Mouse (Mus musculus) liver, adult 2 months (tissue): ENCODE results near the gene Ptbp1. TPM values are rescaled to one million over a fixed set of nuclear protein-coding genes. Genes with fewer than 3 reads are reported as not detected.

ENCODE experiments used
- DNase-seq: peaks from one replicate; pipeline ENCODE4 v3.0.0-alpha.2; 2011; ENCODE audit warnings: low read depth, low spot score; ENCODE audit errors: extremely low read depth
- H3K27ac ChIP-seq: fragments of 200-500 bp; replicated peaks from 2 replicates; pipeline ENCODE4 v1.5.1; 2012; ENCODE audit warnings: low read depth, mild to moderate bottlenecking, control low read depth, inconsistent platforms, low read length; ENCODE audit not compliant: insufficient read depth
- H3K27me3 ChIP-seq: fragments of 200-500 bp; 2 replicates; pipeline ENCODE4 v1.6.1; 2012; ENCODE audit warnings: mild to moderate bottlenecking, moderate library complexity, low read length, inconsistent platforms; ENCODE audit not compliant: control insufficient read depth, insufficient read depth
- H3K36me3 ChIP-seq: fragments of 200-500 bp; 2 replicates; pipeline ENCODE4 v1.6.1; 2012; ENCODE audit warnings: low read length, inconsistent platforms; ENCODE audit not compliant: control insufficient read depth, insufficient read depth
- H3K4me1 ChIP-seq: fragments of 200-500 bp; 2 replicates; pipeline ENCODE4 v1.6.1; 2011; ENCODE audit warnings: low read length; ENCODE audit not compliant: control insufficient read depth, insufficient read depth
- H3K4me3 ChIP-seq: fragments of 200-500 bp; 2 replicates; pipeline ENCODE4 v1.5.1; 2011; ENCODE audit warnings: low read depth, mild to moderate bottlenecking, control low read depth, low read length, moderate library complexity; ENCODE audit not compliant: insufficient read depth
- H3K79me2 ChIP-seq: fragments of 200-500 bp; 2 replicates; pipeline ENCODE4 v1.6.1; 2012; ENCODE audit warnings: inconsistent platforms, mild to moderate bottlenecking, low read length, moderate library complexity; ENCODE audit not compliant: control insufficient read depth, insufficient read depth
- H3K9ac ChIP-seq: fragments of 200-500 bp; 2 replicates; pipeline ENCODE4 v1.6.1; 2012; ENCODE audit warnings: low read depth, mild to moderate bottlenecking, control low read depth, inconsistent platforms, low read length
- CTCF ChIP-seq: fragments of 200-500 bp; IDR thresholded peaks from 2 replicates; pipeline ENCODE4 v1.5.1; 2011; ENCODE audit warnings: low read depth, low read length, control low read depth
- POLR2A ChIP-seq: fragments of 200-500 bp; IDR thresholded peaks from 2 replicates; pipeline ENCODE4 v1.6.1; 2011; ENCODE audit warnings: low read length, control low read depth; ENCODE audit not compliant: insufficient read depth; ENCODE audit errors: extremely low read depth
- WGBS: fragments of 180-500 bp; shearing (Covaris S2); methylation state at CpG from one replicate; pipeline ENCODE4 v1.1.7; 2018; 5-methylcytosine and 5-hydroxymethylcytosine counted together
- polyA plus RNA-seq: library from polyadenylated mRNA; depleted of rRNA; stranded (reverse); fragments of >200 nt; gene quantifications from 2 replicates; pipeline ENCODE4 v1.2.3, GENCODE M21; 2012; rRNA removed
- total RNA-seq: library from RNA; depleted of rRNA; stranded (reverse); fragments of >200 nt; gene quantifications from 2 replicates; pipeline ENCODE4 v1.2.3, GENCODE M21; 2014; rRNA removed

The Ptbp1 gene
- 43.9 and 86.1 TPM in 2 replicates for total RNA-seq
- 77.6 and 103 TPM in 2 replicates for polyA plus RNA-seq

DNA sequence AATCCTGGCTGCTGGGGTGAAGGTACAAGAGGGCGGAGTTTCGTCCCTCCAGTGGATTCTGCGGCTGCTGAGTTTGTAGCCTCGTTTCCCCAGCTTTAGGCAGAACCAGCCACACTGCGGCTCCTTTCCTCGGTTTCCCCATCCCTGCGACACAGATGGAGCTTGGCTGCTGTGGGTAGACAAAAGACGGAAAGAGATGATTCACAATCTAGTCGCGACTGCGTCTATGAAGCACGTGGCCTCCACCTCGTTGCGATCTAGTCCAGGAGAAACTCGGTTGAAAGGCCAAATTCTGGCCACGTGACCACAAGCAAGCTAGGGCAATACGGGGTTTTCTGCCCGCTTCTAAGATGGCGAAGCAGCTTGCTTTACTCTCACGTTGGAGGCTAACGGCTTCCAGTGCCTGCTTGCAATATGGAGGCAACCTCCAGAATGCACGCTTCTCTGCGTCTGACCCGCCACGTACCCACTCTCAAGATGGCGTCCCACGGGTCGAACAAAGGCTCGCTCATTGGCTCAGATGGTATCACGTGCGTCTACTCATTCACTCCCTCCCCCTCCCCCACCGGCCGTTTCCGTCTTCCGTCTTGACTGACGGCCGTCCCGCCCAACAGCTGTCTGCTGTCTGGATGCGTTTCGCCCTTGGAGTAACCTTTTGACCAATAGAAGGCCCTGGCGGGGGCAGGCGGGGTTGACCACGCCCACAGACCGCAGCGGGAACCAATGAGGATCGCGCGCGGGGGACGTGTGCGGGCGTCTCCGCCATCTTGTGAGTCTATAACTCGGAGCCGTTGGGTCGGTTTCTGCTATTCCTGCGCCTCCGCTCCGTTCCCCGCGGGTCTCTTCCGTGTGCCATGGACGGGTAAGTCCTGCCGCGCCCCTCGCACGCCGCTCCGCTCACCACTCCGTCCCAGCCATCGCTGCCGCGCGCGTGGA, at the start of gene Ptbp1:
Gene Ptbp1, plus strand, starts transcription at position 568 of the 936 bp plus-strand sequence.
- Histone ChIP-seq H3K4me1 (peaks cover 30% of the 10 kb centered on the region), H3K79me2 (peaks cover 31% of the 10 kb centered on the region), H3K4me3 (peak within 1 kb of the TSS; percentile 86), H3K9ac (peak within 1 kb of the TSS; percentile 96), H3K27me3 (no peaks in the 10 kb centered on the region), H3K36me3 (peaks cover under 1% of the 10 kb centered on the region; the same call in 1 of the 2 replicates), H3K27ac (peak within 1 kb of the TSS; percentile 90)
- DNase-seq = peak; percentile 96
- under 1% methylated on average over 75 of the region's 75 CpGs for WGBS
- TF ChIP-seq CTCF (no peak), POLR2A (peak; percentile 98)

DNA sequence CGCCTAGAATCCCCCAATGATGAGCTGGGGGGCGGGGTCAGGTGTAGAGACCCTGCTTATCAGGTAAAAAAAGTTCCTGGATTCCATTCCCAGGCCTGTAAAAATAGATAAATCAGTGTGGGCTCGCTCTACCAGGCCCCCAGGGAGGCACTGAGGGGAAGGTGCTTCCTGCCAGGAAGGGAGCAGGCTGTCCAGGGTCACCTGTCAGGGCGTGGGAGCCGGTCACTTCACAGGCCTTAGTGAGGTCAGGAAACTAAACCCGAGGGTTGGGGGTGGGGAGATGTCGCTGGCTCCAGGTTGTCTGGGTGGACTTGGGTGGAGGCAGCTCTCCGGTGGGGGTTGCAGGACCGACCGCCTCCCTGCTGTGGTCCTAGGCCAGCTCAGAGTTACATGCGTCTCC, 48.6 kb upstream of the Ptbp1 start:
- no peaks in the 10 kb centered on the region for H3K36me3 ChIP-seq
- H3K27me3 ChIP-seq = no peaks in the 10 kb centered on the region
- no peak for DNase-seq
- TF ChIP-seq CTCF (no peak), POLR2A (no peak)
- peaks cover 15% of the 10 kb centered on the region for H3K4me1 ChIP-seq
- H3K27ac ChIP-seq = no peak overlapping the region
- H3K4me3 ChIP-seq = no peak overlapping the region
- no peaks in the 10 kb centered on the region for H3K79me2 ChIP-seq
- H3K9ac ChIP-seq = no peak overlapping the region
- WGBS = 64% methylated on average over 11 of the region's 11 CpGs

DNA sequence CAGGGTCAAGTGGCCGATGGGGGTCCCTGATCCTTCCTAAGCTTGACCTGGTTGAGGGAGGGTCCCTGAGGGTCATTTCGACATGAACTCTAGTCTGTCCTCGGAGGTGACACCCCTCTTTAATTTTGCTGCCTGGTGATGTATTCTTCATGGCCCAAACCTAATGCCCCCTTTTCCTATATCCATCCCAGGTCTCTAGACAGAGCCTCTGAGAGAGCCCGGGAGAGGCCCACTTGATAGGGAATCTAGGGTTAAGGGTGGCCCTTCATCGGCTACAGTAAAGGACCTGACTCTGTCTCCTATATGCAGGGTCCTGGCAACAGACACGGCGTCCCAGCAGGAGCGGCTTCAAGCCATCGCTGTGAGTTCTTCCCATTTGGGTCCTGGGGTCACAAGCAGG, 47.9 kb upstream of the Ptbp1 start:
- Histone ChIP-seq H3K36me3 (no peaks in the 10 kb centered on the region), H3K27ac (no peak overlapping the region), H3K27me3 (no peaks in the 10 kb centered on the region), H3K79me2 (no peaks in the 10 kb centered on the region), H3K4me3 (no peak overlapping the region), H3K9ac (no peak overlapping the region), H3K4me1 (peaks cover 15% of the 10 kb centered on the region)
- WGBS = 88% methylated on average over 9 of the region's 9 CpGs
- no peak for DNase-seq
- TF ChIP-seq POLR2A (no peak), CTCF (no peak)

DNA sequence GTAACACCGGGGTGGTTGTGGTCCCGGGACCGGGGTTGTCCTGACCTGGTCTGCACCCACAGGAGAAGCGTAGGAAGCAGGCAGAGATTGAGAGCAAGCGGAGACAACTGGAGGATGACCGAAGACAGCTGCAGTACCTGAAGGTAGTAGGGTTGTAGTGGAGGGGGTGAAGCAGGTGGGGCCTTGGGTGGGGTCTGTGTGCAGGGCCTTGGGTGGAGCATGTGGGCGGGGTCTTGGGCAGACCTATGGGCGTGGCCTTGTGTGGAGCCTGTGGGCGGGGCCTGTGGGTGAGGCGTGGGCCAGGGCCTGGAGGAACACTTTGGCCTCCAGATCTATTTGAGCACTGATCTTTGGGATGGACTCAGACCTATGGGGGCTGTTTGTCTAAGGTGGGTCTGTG, 47.3 kb upstream of the Ptbp1 start:
- no peaks in the 10 kb centered on the region for H3K36me3 ChIP-seq
- H3K4me3 ChIP-seq = no peak overlapping the region
- H3K9ac ChIP-seq = no peak overlapping the region
- H3K27ac ChIP-seq = no peak overlapping the region
- peaks cover 10% of the 10 kb centered on the region for H3K4me1 ChIP-seq
- TF ChIP-seq POLR2A = no peak
- H3K79me2 ChIP-seq = no peaks in the 10 kb centered on the region
- no peaks in the 10 kb centered on the region for H3K27me3 ChIP-seq
- 81% methylated on average over 10 of the region's 10 CpGs for WGBS
- DNase-seq = no peak

DNA sequence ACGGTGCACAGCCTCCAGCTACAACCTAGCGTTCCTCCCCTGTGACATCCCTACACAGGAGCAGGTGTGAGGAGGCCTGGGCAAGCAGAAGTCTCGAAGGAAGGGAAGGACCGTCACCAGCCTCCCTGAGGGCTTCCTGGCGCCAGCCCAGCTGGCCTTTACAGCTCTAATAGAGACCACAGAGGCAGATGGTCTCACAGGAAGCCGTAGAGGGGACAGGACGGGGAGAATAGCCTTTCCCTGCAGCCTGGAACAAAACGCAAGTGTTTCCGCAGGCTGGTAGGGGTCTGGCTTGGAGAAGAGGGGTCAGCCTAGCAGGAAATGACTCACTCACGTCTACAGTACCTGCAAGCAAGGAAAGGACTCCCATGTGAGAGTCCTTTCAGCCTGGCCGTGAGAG, 46.4 kb upstream of the Ptbp1 start:
- Histone ChIP-seq H3K36me3 (no peaks in the 10 kb centered on the region), H3K9ac (no peak overlapping the region), H3K79me2 (no peaks in the 10 kb centered on the region), H3K4me1 (peaks cover 4% of the 10 kb centered on the region), H3K27ac (no peak overlapping the region), H3K4me3 (no peak overlapping the region), H3K27me3 (no peaks in the 10 kb centered on the region)
- WGBS = 78% methylated on average over 11 of the region's 11 CpGs
- DNase-seq = no peak
- TF ChIP-seq CTCF (no peak), POLR2A (no peak)

DNA sequence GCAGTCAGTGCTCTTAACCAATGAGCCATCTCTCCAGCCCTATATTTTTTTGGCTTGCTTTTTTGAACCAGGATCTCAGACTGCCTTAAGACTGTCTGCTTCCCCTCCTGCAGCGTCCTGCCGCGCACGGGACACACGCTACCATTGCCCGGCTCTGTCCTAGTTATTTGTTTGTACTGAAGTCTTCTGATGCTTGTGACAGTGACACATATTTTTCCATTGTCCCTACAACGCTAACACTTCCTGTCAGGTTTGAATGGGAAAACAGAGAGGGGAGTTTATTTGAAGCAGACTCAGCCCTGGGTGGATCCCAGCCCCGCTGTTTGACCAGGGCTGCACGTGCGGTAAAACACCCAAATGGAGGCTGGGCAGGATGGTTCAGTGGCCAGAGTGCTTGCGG, 45.5 kb upstream of the Ptbp1 start:
- no peak overlapping the region for H3K9ac ChIP-seq
- WGBS = 76% methylated on average over 11 of the region's 11 CpGs

More for the DNA sequence above, 45.5 kb upstream of the Ptbp1 start:
- no peaks in the 10 kb centered on the region for H3K79me2 ChIP-seq
- no peak overlapping the region for H3K27ac ChIP-seq
- no peak for DNase-seq
- H3K4me3 ChIP-seq = no peak overlapping the region
- no peak for TF ChIP-seq CTCF
- TF ChIP-seq POLR2A = no peak
- no peaks in the 10 kb centered on the region for H3K27me3 ChIP-seq
- H3K4me1 ChIP-seq = no peaks in the 10 kb centered on the region
- H3K36me3 ChIP-seq = no peaks in the 10 kb centered on the region
